Mouse (Mus musculus): ENCODE measurements at regions not wholly inside any gene's neighbourhood (a gene's known extent, or its start where the extent isn't known, plus 50 kb on each side); places are given as distances from the start of the nearest gene placed in this dataset.

- Histone ChIP-seq H3K27ac (ENCODE audit: low read depth) (no peak overlapping the region), H3K9me3 (ENCODE audit: low read depth, low read length) (no peaks in the 10 kb centered on the region), H3K9ac (no peak overlapping the region), H3K27me3 (ENCODE audit: insufficient read depth, low read length) (no peaks in the 10 kb centered on the region), H3K4me2 (no peak overlapping the region), H3K4me3 (ENCODE audit: low read depth, low read length) (no peak overlapping the region), H3K36me3 (ENCODE audit: insufficient read depth) (no peaks in the 10 kb centered on the region), H3K4me1 (ENCODE audit: insufficient read depth) (no peaks in the 10 kb centered on the region)
- no peak for TF ChIP-seq CTCF (IDR thresholded peaks at IDR 0.05; ENCODE audit: low read depth)
- DNase-seq = no peak
- no peak for ATAC-seq (ENCODE audit: insufficient read depth)
- WGBS = 37% methylated on average over 4 of the region's 4 CpGs
These were observed 122.5 kb upstream of the Chd6 start for GRCm38 (mm10) chr2:161231405-161231804.

DNA sequence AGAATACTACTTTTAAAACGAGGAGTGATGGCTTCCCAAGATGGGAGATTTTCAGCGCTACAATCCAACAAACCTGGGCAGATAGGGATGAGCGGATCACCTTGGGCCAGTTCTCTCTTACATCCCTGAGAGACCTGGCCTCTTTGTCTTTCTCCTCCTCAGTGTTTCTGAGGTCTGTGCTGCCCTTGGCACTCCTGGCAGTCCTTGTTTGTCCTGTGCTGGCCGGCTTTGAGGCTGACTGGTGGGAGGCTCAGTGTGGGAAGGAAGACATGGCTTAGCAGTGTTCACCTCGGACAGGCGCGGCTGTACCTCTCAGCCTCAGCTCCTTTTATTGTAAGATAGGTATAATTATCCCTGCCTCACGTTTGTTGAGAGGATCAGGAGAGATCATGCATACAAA lies 106.9 kb upstream of the Chd6 start:
- no peaks in the 10 kb centered on the region for H3K27me3 ChIP-seq (ENCODE audit: insufficient read depth, low read length)
- no peak for ATAC-seq (ENCODE audit: insufficient read depth)
- no peaks in the 10 kb centered on the region for H3K4me1 ChIP-seq (ENCODE audit: insufficient read depth)
- H3K4me3 ChIP-seq (ENCODE audit: low read depth, low read length) = no peak overlapping the region
- DNase-seq = no peak
- no peak for TF ChIP-seq CTCF (IDR thresholded peaks at IDR 0.05; ENCODE audit: low read depth)
- no peak overlapping the region for H3K27ac ChIP-seq (ENCODE audit: low read depth)
- H3K9me3 ChIP-seq (ENCODE audit: low read depth, low read length) = no peaks in the 10 kb centered on the region
- H3K4me2 ChIP-seq = no peak overlapping the region
- 70% methylated on average over 8 of the region's 8 CpGs for WGBS
- no peaks in the 10 kb centered on the region for H3K36me3 ChIP-seq (ENCODE audit: insufficient read depth)
- H3K9ac ChIP-seq = no peak overlapping the region

DNA sequence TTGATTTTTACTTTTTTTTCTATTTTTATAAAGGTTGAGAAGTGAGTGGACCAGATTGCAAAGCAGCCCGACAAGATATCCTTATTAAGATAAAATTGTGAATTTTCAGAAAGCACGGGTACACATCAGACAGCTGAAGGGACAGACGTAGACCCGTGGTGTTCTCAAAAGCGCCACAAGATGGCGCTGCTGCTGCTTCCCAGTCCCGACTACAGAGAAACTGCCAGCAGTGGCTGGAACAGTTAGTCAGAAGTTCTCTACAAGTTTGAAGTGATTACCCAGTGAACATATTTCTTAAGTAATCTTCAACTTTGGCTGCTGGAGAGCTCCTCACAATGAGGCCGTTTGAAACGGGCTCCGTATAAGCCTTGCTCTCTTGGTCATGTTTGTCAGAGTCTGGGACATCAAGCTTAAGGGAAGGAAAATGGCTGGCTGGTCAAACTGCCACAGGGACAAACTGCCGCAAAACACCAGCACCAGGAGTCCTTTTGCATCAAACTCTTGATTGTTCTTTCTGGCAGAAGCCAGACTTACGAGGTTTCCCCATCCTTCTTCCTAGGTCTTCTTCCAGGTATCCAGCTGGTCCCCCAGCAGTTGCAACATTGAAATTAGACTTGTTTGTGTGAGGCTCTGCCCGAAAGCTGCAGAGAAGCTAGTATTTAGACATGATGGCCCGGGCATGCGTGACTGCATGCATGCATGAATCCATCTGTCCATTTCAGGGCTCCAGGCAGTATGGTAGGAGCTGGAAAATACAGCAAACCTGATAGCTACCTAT lies 106.0 kb upstream of the Chd6 start:
- Histone ChIP-seq H3K9ac (no peak overlapping the region), H3K4me2 (no peak overlapping the region), H3K9me3 (ENCODE audit: low read depth, low read length) (no peaks in the 10 kb centered on the region), H3K36me3 (ENCODE audit: insufficient read depth) (no peaks in the 10 kb centered on the region), H3K27ac (ENCODE audit: low read depth) (no peak overlapping the region), H3K4me3 (ENCODE audit: low read depth, low read length) (no peak overlapping the region), H3K4me1 (ENCODE audit: insufficient read depth) (no peaks in the 10 kb centered on the region), H3K27me3 (ENCODE audit: insufficient read depth, low read length) (no peaks in the 10 kb centered on the region)
- WGBS = 22% methylated on average over 15 of the region's 15 CpGs
- ATAC-seq (ENCODE audit: insufficient read depth) (peak; percentile 89), DNase-seq (peak; percentile 95)
- TF ChIP-seq CTCF (IDR thresholded peaks at IDR 0.05; ENCODE audit: low read depth) = peak; percentile 89

DNA sequence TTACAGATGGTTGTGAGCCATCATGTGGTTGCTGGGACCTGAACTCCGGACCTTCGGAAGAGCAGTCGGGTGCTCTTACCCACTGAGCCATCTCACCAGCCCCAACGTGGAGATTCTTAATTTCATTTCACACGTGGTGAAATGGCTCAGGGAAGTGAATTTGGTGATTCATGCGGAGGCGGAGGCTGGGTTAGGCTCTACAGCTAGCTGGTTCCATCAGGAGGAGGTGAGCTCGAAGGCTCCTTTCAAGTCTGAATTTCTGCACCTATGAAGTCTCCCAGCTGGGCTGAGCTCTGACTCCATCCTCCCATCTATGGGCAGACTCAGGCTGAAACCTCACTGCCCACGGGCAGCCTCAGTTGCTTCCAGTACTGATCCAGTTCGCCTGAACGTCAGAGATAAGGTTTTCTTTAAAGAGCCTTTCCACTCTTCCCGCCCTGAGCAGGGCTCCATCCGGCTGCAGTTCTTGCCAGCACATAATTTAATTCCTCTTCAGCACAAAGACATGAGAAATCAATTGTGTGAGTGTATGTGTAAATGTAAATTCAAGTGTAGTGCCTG lies 103.5 kb upstream of the Chd6 start:
- TF ChIP-seq CTCF (IDR thresholded peaks at IDR 0.05; ENCODE audit: low read depth) = no peak
- H3K36me3 ChIP-seq (ENCODE audit: insufficient read depth) = no peaks in the 10 kb centered on the region
- H3K27ac ChIP-seq (ENCODE audit: low read depth) = no peak overlapping the region
- no peak overlapping the region for H3K4me3 ChIP-seq (ENCODE audit: low read depth, low read length)
- WGBS = 68% methylated on average over 13 of the region's 13 CpGs
- H3K9ac ChIP-seq = no peak overlapping the region
- DNase-seq (no peak), ATAC-seq (ENCODE audit: insufficient read depth) (no peak)
- no peak overlapping the region for H3K4me2 ChIP-seq
- no peaks in the 10 kb centered on the region for H3K9me3 ChIP-seq (ENCODE audit: low read depth, low read length)
- H3K4me1 ChIP-seq (ENCODE audit: insufficient read depth) = no peaks in the 10 kb centered on the region
- no peaks in the 10 kb centered on the region for H3K27me3 ChIP-seq (ENCODE audit: insufficient read depth, low read length)

DNA sequence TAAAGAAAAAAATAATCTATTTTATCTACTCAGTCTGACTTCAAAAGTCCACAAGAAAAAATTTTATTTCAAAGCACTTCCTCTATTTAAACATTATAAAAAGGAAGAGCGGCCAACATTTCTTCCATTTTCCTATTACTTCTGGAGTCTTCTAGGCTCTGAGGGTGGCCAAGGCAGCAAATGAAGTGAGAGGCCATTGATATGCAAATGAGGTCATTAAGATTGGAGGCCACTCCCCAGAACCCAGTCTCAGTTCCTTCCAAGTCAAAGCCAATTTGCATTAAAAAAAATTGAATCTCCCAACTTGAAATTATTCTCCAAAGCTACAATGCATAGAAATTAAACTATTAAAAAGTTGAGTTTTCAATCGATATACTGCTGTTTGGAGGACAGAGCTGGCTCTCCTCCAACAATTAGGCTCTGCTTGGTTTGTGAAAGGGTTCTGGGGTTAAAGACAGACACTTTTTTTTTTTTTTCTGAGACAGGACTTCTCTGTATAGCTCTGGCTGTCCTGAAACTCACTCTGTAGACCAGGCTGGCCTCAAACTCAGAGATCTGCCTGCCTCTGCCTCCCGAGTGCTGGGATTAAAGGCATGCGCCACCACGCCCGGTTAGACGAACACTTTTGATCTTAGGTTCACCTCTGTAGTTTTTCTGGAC lies 88.0 kb upstream of the Chd6 start:
- no peak overlapping the region for H3K27ac ChIP-seq (ENCODE audit: low read depth)
- WGBS = 88% methylated on average over 7 of the region's 7 CpGs
- no peak for DNase-seq
- no peak for ATAC-seq (ENCODE audit: insufficient read depth)
- H3K4me1 ChIP-seq (ENCODE audit: insufficient read depth) = no peaks in the 10 kb centered on the region
- no peaks in the 10 kb centered on the region for H3K27me3 ChIP-seq (ENCODE audit: insufficient read depth, low read length)
- no peak for TF ChIP-seq CTCF (IDR thresholded peaks at IDR 0.05; ENCODE audit: low read depth)
- H3K4me2 ChIP-seq = no peak overlapping the region
- H3K36me3 ChIP-seq (ENCODE audit: insufficient read depth) = no peaks in the 10 kb centered on the region
- no peak overlapping the region for H3K9ac ChIP-seq
- H3K4me3 ChIP-seq (ENCODE audit: low read depth, low read length) = no peak overlapping the region
- no peaks in the 10 kb centered on the region for H3K9me3 ChIP-seq (ENCODE audit: low read depth, low read length)

GRCm38 (mm10) chr2:161187516-161187915 lies 78.6 kb upstream of the Chd6 start:
- H3K9ac ChIP-seq = no peak overlapping the region
- 64% methylated on average over 1 of the region's 1 CpGs for whole genome bisulfite sequencing
- no peaks in the 10 kb centered on the region for H3K4me1 ChIP-seq (ENCODE audit: insufficient read depth)
- no peak overlapping the region for H3K4me2 ChIP-seq
- no peaks in the 10 kb centered on the region for H3K36me3 ChIP-seq (ENCODE audit: insufficient read depth)
- DNase-seq = no peak
- no peak overlapping the region for H3K4me3 ChIP-seq (ENCODE audit: low read depth, low read length)
- H3K9me3 ChIP-seq (ENCODE audit: low read depth, low read length) = no peaks in the 10 kb centered on the region
- H3K27ac ChIP-seq (ENCODE audit: low read depth) = no peak overlapping the region
- no peak for TF ChIP-seq CTCF (IDR thresholded peaks at IDR 0.05; ENCODE audit: low read depth)
- no peak for ATAC-seq (ENCODE audit: insufficient read depth)
- H3K27me3 ChIP-seq (ENCODE audit: insufficient read depth, low read length) = no peaks in the 10 kb centered on the region

DNA sequence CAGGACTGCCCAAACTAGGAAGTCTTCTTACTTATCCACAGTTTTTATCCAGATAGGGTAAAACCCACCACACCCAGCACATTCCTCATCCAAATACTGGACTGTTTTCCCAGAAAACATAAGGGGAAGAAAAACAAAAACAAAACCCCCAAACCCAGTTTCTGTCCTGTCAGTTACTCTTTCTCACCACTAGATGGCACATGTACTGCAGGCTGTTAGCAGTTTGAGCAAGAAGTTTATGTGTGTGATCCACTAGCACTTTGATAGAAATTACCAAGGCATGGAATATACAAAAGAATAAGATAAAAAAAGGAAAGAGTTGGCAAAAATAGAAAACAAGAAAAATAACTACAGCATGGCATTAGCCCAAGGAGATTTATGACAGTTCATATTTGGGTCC lies 76.2 kb upstream of the Chd6 start:
- no peaks in the 10 kb centered on the region for H3K36me3 ChIP-seq (ENCODE audit: insufficient read depth)
- peak; percentile 79 for TF ChIP-seq CTCF (IDR thresholded peaks at IDR 0.05; ENCODE audit: low read depth)
- H3K27ac ChIP-seq (ENCODE audit: low read depth) = no peak overlapping the region
- H3K9me3 ChIP-seq (ENCODE audit: low read depth, low read length) = no peaks in the 10 kb centered on the region
- no peaks in the 10 kb centered on the region for H3K27me3 ChIP-seq (ENCODE audit: insufficient read depth, low read length)
- no peaks in the 10 kb centered on the region for H3K4me1 ChIP-seq (ENCODE audit: insufficient read depth)
- peak; percentile 51 for DNase-seq
- no peak overlapping the region for H3K4me2 ChIP-seq
- no peak for ATAC-seq (ENCODE audit: insufficient read depth)
- H3K4me3 ChIP-seq (ENCODE audit: low read depth, low read length) = no peak overlapping the region
- no peak overlapping the region for H3K9ac ChIP-seq
